Mouse (Mus musculus) cerebellum, postnatal 4 days (tissue): ENCODE measurements around the gene B230217C12Rik.
"Not testable (repeated sequence)": the region's sequence is repeated elsewhere in the genome, so short reads cannot be mapped to it uniquely, and the experiment has no call there.

Experiments
- DNase-seq, 2 experiments: peaks; one replicate each; pipeline ENCODE4 v3.0.0; 2022; ENCODE audit warnings: low spot score in 2 of 2, mixed read lengths in 1 of 2

B230217C12Rik gene

GRCm38 (mm10) chr11:97825295-97825694 lies 15.3 kb upstream of the B230217C12Rik start:
- no peak for DNase-seq

GRCm38 (mm10) chr11:97825971-97826370 lies 14.6 kb upstream of the B230217C12Rik start:
- DNase-seq = no peak

GRCm38 (mm10) chr11:97826414-97826813 lies 14.2 kb upstream of the B230217C12Rik start:
- no peak for DNase-seq

- DNase-seq = no peak
These were observed 12.9 kb upstream of the B230217C12Rik start for GRCm38 (mm10) chr11:97827654-97828053.

- no peak for DNase-seq
These were observed 11.2 kb upstream of the B230217C12Rik start for GRCm38 (mm10) chr11:97829365-97829764.

GRCm38 (mm10) chr11:97829913-97830476 lies 10.6 kb upstream of the B230217C12Rik start:
- no peak for DNase-seq

GRCm38 (mm10) chr11:97830501-97830900 lies 10.1 kb upstream of the B230217C12Rik start:
- DNase-seq = no peak

GRCm38 (mm10) chr11:97832001-97832400 lies 8.6 kb upstream of the B230217C12Rik start:
- DNase-seq = no peak

- DNase-seq = no peak
These were observed 7.2 kb upstream of the B230217C12Rik start for GRCm38 (mm10) chr11:97833352-97833751.

- no peak for DNase-seq
These were observed 4.0 kb upstream of the B230217C12Rik start for GRCm38 (mm10) chr11:97836541-97836940.

- DNase-seq = not testable (repeated sequence)
These were observed 3.5 kb upstream of the B230217C12Rik start for GRCm38 (mm10) chr11:97837051-97837450.

- DNase-seq = no peak
These were observed 2.9 kb upstream of the B230217C12Rik start for GRCm38 (mm10) chr11:97837641-97838149.

- DNase-seq = no peak
These were observed 1.7 kb upstream of the B230217C12Rik start for GRCm38 (mm10) chr11:97838779-97839440.

- no peak for DNase-seq
These were observed 992 bp upstream of the B230217C12Rik start for GRCm38 (mm10) chr11:97839441-97840134.

GRCm38 (mm10) chr11:97840135-97840490 lies 467 bp upstream of the B230217C12Rik start:
- DNase-seq = no peak

- peak; percentile 45 to 74 for DNase-seq
These were observed 546 bp downstream of the B230217C12Rik start for GRCm38 (mm10) chr11:97840991-97841661.

- DNase-seq = no peak
These were observed 1.4 kb downstream of the B230217C12Rik start for GRCm38 (mm10) chr11:97842001-97842400.

- DNase-seq = no peak
These were observed 9.8 kb downstream of the B230217C12Rik start for GRCm38 (mm10) chr11:97850367-97850766.

GRCm38 (mm10) chr11:97851601-97852000 lies 11.0 kb downstream of the B230217C12Rik start:
- DNase-seq = no peak

GRCm38 (mm10) chr11:97855473-97855872 lies 14.9 kb downstream of the B230217C12Rik start:
- DNase-seq = no peak

- no peak for DNase-seq
These were observed 21.6 kb downstream of the B230217C12Rik start for GRCm38 (mm10) chr11:97862148-97862547.

- DNase-seq = no peak
These were observed 24.8 kb downstream of the B230217C12Rik start for GRCm38 (mm10) chr11:97865421-97865820.
